Mouse (Mus musculus) thymus, postnatal 36 days (tissue): ENCODE measurements around the gene Npas3.

Experiments used
- DNase-seq, 2 experiments: peaks; one replicate each; pipeline ENCODE4 v3.0.0; 2022; ENCODE audit warnings: mixed read lengths in 2 of 2

Npas3 gene

GRCm38 (mm10) chr12:53802381-53802780 lies 553.9 kb downstream of the Npas3 start:
- no peak for DNase-seq

DNA sequence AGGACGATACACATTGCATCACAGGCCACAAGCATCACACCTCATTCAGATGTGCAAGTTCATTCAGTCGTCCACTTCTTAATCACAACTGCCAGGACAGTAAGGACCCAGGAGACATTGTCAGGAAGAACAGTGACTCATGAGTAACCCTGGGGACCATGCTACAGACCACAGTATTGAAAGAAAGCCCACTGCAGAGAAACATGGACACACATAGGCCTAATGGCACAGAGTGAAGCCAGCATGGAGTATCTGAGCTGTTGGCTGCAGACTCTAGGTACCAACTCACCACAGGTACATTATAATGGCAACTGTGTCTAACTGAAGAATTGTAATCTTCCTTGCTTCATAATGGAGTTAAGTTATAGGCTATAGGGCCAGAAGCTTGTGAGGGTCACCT lies 561.6 kb downstream of the Npas3 start:
- no peak for DNase-seq

DNA sequence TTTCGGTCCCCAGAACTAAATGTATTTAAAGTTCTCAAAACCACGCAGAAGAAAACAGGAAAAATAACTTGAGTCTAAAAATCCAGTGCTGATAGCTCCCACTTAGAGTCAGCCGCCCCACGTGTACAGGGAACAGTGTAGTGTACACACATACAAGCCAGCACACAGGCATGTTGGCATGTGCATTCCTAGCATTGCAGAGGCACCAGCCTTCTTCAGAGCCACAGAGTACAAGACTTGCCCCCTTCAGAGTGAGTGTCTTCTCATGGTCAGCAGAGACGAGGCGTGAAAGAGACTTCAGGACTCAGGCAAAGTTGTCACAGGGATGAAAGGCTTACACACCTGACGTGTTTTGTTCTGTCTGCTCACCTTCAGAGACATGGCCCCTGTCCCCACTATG lies 565.8 kb downstream of the Npas3 start:
- no peak for DNase-seq

DNA sequence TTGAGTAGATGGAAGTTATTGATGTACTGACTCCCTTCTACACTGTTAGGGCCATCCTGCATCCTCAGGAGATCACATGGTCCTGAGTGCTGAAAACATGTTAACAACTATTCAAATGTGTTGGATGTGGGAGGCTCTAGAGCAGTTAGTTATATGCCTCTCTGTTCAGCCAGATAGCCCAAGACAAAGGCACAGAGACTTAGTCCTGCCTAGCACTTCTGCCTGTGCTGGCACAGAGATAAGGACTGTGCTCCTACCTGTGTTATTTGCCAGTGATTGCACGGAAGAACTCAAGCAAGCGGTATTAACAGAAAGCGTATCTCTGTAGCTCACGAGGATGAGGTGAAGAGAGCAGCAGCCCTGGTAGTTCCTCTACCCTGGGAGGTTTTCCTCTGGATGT lies 571.5 kb downstream of the Npas3 start:
- DNase-seq = no peak

- DNase-seq = no peak
Measured at GRCm38 (mm10) chr12:53822881-53823280, 574.4 kb downstream of the Npas3 start.

- DNase-seq = no peak
Measured at GRCm38 (mm10) chr12:53825251-53825650, 576.8 kb downstream of the Npas3 start.

GRCm38 (mm10) chr12:53825898-53826605 lies 577.6 kb downstream of the Npas3 start:
- no peak for DNase-seq

GRCm38 (mm10) chr12:53826812-53827211 lies 578.3 kb downstream of the Npas3 start:
- no peak for DNase-seq

- DNase-seq = no peak
Measured at GRCm38 (mm10) chr12:53832590-53832989, 584.1 kb downstream of the Npas3 start.

GRCm38 (mm10) chr12:53833348-53833747 lies 584.9 kb downstream of the Npas3 start:
- DNase-seq = no peak

- DNase-seq = no peak
Measured at GRCm38 (mm10) chr12:53836031-53836790, 587.7 kb downstream of the Npas3 start.

DNA sequence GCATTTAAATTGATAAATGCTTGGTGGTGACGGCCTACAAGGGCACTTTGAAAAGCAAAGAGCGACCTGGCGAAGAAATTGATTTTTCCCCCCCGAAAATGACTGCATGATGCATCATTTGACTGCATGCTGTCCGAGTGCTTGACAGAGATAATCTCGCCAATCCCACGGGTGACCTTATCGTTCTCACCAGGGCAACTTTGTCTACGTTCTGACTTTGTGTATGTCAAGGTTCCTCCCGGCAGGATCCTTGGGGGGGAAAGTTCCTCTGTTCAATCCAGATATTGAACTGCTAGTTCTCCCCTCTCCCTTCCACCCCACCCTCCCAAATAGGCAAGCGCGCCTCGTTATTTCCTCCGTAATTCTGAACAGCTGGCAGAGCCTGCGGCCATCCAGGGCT lies 588.9 kb downstream of the Npas3 start:
- DNase-seq = no peak

- no peak for DNase-seq
Measured at GRCm38 (mm10) chr12:53838541-53838940, 590.1 kb downstream of the Npas3 start.

DNA sequence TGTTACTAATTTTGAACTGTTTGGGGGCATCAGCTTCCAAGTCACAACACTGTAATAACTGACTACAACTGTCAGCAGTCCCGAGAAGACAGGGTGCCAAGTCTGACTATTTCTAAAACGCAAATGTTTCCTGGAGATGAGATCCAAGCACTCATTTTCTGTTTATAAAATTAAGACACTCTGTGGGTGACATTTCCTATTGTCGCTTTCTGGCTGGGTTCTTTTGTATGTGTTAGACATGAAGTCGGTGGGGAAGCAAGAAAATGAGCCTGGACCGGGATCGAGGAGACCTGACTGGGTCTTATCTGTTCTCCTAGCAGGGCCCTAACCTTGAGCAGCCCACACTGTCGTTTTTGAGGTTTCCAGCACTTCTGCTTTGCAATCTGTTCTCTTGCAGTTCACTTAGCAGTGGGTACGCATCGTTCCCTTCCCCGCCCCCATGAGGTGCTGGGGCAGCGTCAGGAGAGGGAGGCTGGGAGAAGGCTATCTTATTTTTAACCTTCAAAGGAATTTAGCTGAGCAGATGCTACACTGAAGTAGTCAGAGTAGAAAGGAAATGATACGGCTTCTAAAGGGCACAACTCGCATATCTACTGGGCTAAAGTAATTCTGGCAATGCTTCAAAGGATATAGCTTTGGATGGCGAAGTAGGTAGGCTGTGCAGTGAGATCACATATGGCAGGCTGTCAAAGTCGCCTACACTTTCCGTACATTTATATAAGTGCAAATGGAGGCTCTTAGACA lies 593.6 kb downstream of the Npas3 start:
- no peak for DNase-seq

DNA sequence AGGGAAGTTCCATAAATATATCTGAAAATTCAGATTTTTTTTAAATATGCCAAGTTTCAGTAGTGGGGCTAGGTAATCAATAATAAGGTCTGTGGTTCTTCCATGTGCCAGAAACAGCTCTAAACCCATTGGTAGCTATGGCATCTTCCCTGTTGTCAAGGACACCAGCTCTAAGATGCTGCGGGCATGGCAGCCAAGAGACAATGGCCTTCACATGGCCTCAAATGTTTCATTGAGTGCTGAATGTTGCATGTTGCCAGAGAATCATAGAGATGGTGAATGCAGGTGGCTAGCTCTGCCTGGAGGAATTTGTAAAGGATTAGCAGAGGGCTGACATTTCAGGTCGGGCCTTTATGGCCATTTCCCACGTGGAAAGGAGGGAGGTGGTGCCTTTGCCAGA lies 595.1 kb downstream of the Npas3 start:
- DNase-seq = no peak

DNA sequence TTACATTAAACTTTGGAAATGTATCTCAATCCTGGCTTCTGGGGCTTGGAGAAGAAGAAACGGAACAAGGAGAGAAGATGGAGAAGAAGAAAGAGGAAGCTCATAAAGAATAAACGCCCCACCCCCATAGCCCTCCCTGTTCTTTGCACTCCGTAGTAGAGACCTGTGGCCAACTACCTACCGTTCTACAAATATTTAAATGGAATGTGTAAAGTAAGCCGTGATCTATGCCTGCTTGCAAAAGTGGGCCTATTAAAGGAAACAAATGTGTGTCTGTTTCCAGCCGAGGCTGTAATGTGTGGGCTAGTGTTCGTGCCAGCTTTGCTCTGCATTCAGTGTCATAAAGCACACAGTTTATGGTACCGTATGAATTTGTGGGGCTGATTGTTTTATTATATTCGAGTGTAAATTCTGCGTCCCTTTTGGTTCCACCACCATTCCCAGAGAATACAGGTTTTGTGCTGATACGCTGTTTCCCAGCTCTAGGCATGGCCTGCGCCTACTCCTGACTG lies 597.7 kb downstream of the Npas3 start:
- no peak for DNase-seq

- no peak for DNase-seq
Measured at GRCm38 (mm10) chr12:53849263-53849662, 600.8 kb downstream of the Npas3 start.

DNA sequence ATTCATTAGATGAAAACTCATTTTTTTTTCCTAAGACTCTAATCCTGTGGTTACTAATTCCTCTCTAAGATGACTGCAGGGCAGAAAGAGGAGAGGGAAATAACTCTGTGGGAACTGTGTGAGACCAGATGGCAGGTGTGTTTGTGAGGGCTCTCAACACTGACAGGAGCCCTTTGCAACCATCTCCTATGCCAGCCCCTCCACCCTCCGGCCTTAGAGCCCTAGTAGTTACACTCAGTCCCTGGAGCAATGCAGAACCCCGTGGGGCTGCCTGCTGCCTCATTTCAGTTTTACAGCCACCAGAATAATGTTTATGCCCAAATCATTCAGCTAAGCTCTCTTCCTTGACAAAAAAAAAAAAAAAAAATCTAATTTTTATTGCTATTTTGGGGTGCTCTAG lies 604.0 kb downstream of the Npas3 start:
- DNase-seq = no peak

GRCm38 (mm10) chr12:53860176-53860575 lies 611.7 kb downstream of the Npas3 start:
- no peak for DNase-seq

- no peak for DNase-seq
Measured at GRCm38 (mm10) chr12:53862281-53862680, 613.8 kb downstream of the Npas3 start.

DNA sequence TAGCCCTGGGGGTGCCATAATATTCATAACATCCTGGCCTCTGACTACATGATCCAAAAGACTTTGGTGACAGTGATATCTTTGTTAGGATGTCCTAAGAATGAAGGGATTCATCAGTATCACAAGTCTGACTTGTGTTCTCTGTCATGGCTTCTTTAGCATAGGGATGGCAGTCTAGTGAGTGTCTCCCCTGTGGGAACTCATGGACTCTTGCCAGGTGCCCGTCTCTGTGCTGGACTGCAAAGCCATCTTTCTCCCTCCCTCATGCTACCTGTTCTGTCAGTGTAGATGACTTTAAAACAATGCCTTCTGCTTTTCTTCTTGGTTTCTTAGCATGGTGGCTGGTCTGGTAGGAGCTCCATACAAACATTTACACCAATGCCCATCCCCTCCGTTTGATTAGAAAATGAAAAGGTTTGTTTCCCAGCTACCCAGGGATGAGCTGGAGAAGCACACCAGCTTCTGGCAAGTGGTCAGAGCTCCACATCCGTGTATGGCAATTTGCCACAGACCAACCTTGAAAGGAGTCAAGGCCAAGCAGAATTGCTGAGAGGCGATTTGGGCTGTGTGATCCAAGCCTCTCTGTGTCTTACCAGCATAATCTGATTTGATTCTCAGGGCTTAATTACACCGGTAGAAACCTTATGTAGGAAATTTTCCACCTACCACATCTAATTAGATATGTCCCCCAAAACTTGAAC lies 616.1 kb downstream of the Npas3 start:
- no peak for DNase-seq

DNA sequence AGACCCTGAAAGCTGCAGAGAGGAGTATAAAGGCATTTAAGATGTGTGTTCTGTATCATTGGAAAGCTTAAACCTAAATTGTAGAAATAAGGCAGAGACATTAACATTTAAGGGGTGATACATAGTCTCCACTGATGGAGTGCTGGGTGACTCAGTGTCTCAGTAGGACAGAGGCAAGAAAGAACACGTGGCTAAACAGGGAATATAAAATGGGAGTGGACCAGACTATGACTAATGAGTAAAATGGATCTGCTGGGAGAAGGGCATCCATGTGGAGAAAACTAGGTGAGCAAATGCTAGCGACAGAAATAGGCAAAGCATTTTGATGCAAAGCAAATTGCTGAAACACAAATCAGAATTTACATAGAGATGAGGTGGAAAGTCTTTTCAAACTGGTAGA lies 617.2 kb downstream of the Npas3 start:
- no peak for DNase-seq

DNA sequence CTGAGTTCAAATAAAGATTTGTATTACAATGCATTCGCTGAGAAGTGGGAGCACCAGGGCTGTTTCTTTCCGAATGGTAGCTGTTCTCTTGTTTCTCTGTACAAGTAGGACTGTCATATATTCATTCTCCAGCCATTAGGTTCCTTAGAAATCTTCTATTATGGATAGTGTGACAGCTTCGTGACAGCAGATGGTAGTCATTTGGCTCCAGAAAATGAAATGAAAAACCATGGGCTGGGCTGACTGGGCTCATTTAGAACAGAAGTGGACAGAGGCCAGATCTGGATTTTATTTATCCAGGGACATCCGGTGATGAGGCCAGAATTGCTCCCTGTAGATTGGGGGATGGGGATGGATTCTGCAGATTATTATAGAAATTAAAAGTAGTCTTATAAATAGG lies 621.5 kb downstream of the Npas3 start:
- no peak for DNase-seq
